Mouse (Mus musculus) forebrain, embryonic 13.5 days (tissue): ENCODE measurements around the gene Acer2. TPM values are rescaled to one million over a fixed set of nuclear protein-coding genes. Genes with fewer than 3 reads are reported as not detected.

Source experiments
- ATAC-seq: fragments of 200-750 bp; cut with Nextera tagmentation; 2 replicates; pipeline ENCODE4 v1.8.0; 2017
- H3K27ac ChIP-seq: fragments of 300-500 bp; sonication (generic); 2 replicates; pipeline ENCODE4 v1.5.1; 2015; ENCODE audit warnings: inconsistent platforms, mild to moderate bottlenecking, moderate library complexity
- H3K27me3 ChIP-seq: fragments of 300-500 bp; sonication (generic); 2 replicates; pipeline ENCODE4 v1.6.1; 2015; ENCODE audit warnings: mild to moderate bottlenecking, inconsistent platforms
- H3K36me3 ChIP-seq: fragments of 300-500 bp; sonication (generic); 2 replicates; pipeline ENCODE4 v1.6.1; 2015; ENCODE audit warnings: mild to moderate bottlenecking, inconsistent platforms; ENCODE audit not compliant: poor library complexity, severe bottlenecking
- H3K4me1 ChIP-seq: fragments of 300-500 bp; sonication (generic); 2 replicates; pipeline ENCODE4 v1.6.1; 2015; ENCODE audit warnings: inconsistent platforms
- H3K4me2 ChIP-seq: fragments of 300-500 bp; sonication (generic); 2 replicates; pipeline ENCODE4 v1.6.1; 2015; ENCODE audit warnings: inconsistent platforms, mild to moderate bottlenecking, moderate library complexity
- H3K4me3 ChIP-seq: fragments of 300-500 bp; sonication (generic); 2 replicates; pipeline ENCODE4 v1.5.1; 2015; ENCODE audit warnings: mild to moderate bottlenecking, inconsistent platforms
- H3K9ac ChIP-seq: fragments of 300-500 bp; sonication (generic); 2 replicates; pipeline ENCODE4 v1.6.1; 2015; ENCODE audit warnings: mild to moderate bottlenecking, inconsistent platforms
- H3K9me3 ChIP-seq: fragments of 300-500 bp; sonication (generic); replicated peaks from 2 replicates; pipeline ENCODE4 v1.6.1; 2016; ENCODE audit warnings: inconsistent platforms
- WGBS: fragments of 180-500 bp; shearing (Covaris S2); methylation state at CpG from one replicate; pipeline ENCODE4 v1.1.7; 2015; 5-methylcytosine and 5-hydroxymethylcytosine counted together
- polyA plus RNA-seq: library from polyadenylated mRNA; unstranded; fragments of >200 nt; fragmentation: Nextera tagmentation; extraction: Ambion mirVana; gene quantifications from 2 replicates; pipeline ENCODE4 v1.2.1, GENCODE M21; 2015

Gene Acer2
- polyA plus RNA-seq, 1 experiment from 2014 or later = 10.9 TPM

DNA sequence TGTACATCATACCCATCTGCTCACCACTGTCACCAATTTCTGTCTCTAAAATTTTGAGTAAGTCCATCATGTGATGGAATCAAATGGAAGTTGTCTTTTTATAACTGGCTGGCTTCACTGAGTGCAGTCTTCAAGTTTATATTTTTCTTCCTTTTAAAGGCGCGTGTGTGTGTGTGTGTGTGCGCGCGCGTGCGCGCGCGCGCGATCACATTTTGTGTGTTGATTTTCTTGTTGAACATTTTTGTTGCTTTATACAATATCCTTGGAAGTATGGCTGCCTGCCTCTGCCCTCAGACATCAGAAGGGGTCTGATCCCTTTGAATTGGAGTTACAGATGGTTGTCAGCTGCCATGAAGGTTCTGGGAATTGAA, 16.1 kb upstream of the Acer2 start:
- peaks cover 26% of the 10 kb centered on the region for H3K36me3 ChIP-seq
- H3K4me3 ChIP-seq = peak overlapping the region; percentile 95
- peak overlapping the region; percentile 80 for H3K4me2 ChIP-seq
- no peak for ATAC-seq
- peak overlapping the region; percentile 100 for H3K9ac ChIP-seq
- WGBS = 63% methylated on average over 12 of the region's 12 CpGs
- no peaks in the 10 kb centered on the region for H3K27me3 ChIP-seq
- peaks cover 16% of the 10 kb centered on the region for H3K4me1 ChIP-seq
- no peaks in the 10 kb centered on the region for H3K9me3 ChIP-seq
- H3K27ac ChIP-seq = peak overlapping the region; percentile 96; the same call in 1 of the 2 replicates

DNA sequence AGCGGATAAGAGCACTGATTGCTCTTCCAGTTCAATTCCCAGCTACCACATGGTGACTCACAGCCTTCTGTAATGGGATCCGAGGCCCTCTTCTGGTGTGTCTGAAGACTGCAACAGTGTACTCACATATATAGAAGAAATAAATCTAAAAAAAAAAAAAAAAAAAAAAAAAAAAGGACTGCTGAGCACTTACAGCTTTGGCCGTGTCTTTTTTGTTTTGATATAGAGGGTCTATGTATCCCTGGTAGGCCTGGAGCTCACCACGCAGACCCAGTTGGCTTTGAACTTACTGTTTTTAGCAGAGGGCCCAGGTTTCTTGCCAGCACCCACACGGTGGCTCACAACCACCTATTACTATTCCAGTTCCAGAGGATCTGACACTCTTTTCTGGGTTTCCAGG, 10.1 kb upstream of the Acer2 start:
- Histone ChIP-seq H3K9me3 (no peaks in the 10 kb centered on the region), H3K27me3 (no peaks in the 10 kb centered on the region), H3K36me3 (no peaks in the 10 kb centered on the region), H3K4me2 (no peak overlapping the region), H3K27ac (no peak overlapping the region), H3K9ac (no peak overlapping the region), H3K4me1 (no peaks in the 10 kb centered on the region), H3K4me3 (no peak overlapping the region)
- WGBS = 84% methylated on average over 5 of the region's 5 CpGs
- ATAC-seq = no peak

DNA sequence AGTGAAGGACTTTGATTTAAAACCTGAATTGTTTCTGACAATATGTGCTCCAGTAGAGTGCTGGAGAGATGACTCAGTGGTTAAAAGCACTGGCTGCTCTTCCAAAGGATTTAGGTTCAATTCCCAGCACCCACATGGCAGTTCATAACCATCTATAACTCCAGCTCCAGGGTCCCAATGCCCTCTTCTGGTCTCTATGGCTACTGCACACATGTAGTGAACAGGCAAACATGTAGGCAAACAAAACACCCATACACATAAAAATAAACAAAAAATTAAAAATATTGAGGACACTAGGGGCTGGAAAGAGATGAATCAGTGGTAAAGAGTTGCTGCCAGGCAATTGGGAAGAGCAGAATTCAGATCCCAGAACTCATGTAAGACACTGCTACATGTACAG, 2.2 kb upstream of the Acer2 start:
- H3K27me3 ChIP-seq = peaks cover 18% of the 10 kb centered on the region
- H3K4me1 ChIP-seq = peaks cover 3% of the 10 kb centered on the region; the same call in 1 of the 2 replicates
- no peak overlapping the region for H3K9ac ChIP-seq
- no peak overlapping the region for H3K27ac ChIP-seq
- no peak overlapping the region for H3K4me2 ChIP-seq
- no peak for ATAC-seq
- H3K4me3 ChIP-seq = no peak overlapping the region
- no peaks in the 10 kb centered on the region for H3K36me3 ChIP-seq
- H3K9me3 ChIP-seq = no peaks in the 10 kb centered on the region

DNA sequence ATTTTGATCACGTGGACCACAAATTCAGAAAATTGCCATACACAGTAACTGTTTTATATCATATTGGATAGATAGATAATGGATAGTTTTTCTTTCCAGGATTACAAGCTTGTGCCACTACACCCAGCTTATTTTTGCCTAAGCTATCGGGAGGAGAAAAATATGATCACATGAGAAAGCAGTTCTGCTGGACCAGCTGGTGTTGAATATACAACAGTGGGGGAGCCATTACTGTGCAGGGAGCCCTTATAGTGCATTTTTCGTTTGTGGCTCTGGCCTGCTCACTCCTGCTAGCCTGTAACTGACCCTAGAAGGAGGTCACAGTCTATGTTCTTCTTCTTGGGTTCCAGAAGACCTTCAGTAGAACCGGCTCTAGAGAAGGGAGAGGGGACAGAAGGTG, 1.1 kb upstream of the Acer2 start:
- Histone ChIP-seq H3K9ac (no peak overlapping the region), H3K4me2 (no peak overlapping the region), H3K4me3 (no peak overlapping the region), H3K4me1 (peaks cover 3% of the 10 kb centered on the region; the same call in 1 of the 2 replicates), H3K9me3 (no peaks in the 10 kb centered on the region), H3K27me3 (peaks cover 18% of the 10 kb centered on the region), H3K27ac (no peak overlapping the region), H3K36me3 (no peaks in the 10 kb centered on the region)
- ATAC-seq = no peak
- WGBS = 58% methylated on average over 4 of the region's 4 CpGs

DNA sequence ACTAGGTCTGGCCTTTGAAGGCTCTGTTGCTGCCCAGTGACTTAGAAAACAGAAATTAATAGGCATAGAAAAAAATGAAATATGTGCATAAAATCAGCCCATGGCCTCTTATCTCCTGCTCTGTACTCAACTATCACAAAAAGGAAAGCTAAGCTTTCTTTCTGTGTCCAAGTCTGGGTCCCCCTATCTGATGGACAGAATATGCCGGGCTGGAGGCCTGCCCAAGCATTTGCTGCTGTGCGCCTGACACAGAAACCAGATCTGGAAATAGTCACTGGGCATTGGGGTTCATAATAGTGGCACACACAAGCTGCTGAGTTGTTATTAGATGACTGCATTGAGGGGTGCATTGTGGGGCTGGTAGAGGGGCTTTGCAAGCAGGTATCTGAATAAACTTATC, 5.3 kb downstream of the Acer2 start:
- no peak for ATAC-seq
- 93% methylated on average over 2 of the region's 2 CpGs for WGBS
- peaks cover 13% of the 10 kb centered on the region for H3K27me3 ChIP-seq

DNA sequence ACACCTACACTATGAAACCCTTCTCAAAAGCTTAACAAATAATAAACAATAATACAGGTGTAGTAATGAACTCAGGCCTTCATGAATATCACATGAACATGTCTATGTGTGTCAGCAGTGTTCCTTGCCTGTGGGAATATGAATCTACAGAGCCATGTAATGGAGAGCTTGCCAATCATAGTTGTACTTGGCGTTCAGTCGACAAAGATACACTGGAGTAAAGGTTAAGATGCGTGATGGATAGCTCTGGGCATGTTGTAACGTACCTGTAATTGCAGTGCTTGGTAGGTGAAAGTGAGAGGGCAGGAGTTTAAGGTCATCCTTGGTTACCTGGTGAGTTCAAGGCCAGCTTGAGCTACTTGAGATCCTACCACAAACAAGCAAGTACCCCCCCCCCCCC, 7.0 kb downstream of the Acer2 start:
- no peak for ATAC-seq
- Histone ChIP-seq H3K27me3 (peaks cover 5% of the 10 kb centered on the region), H3K4me3 (no peak overlapping the region), H3K4me2 (no peak overlapping the region), H3K4me1 (no peaks in the 10 kb centered on the region), H3K9ac (no peak overlapping the region), H3K9me3 (no peaks in the 10 kb centered on the region), H3K36me3 (no peaks in the 10 kb centered on the region), H3K27ac (no peak overlapping the region)
- WGBS = 90% methylated on average over 4 of the region's 4 CpGs

More for the DNA sequence above, 5.3 kb downstream of the Acer2 start:
- Histone ChIP-seq H3K27ac (no peak overlapping the region), H3K4me1 (peaks cover 3% of the 10 kb centered on the region; the same call in 1 of the 2 replicates), H3K4me2 (no peak overlapping the region), H3K9me3 (no peaks in the 10 kb centered on the region), H3K9ac (no peak overlapping the region), H3K36me3 (no peaks in the 10 kb centered on the region), H3K4me3 (no peak overlapping the region)

DNA sequence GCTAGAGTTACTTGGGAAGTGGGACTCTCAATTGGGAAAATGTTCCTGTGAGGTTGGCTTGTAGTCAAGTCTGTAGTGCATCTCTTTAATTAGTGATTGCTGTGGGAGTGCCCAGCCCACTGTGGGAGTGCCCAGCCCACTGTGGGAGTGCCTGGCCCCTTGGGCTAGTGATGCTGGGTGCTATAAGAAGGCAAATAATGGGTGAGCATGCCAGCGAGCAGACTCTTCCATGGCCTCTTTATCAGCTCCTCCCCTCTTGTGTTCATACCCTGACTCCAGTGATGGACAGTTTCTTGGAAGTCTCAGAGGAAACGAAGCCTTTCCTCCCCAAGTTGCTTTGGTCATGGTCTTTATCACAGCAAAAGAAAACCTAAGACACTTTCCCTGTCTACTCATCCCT, 8.2 kb downstream of the Acer2 start:
- no peak overlapping the region for H3K9ac ChIP-seq
- no peak for ATAC-seq
- no peaks in the 10 kb centered on the region for H3K36me3 ChIP-seq
- H3K4me3 ChIP-seq = no peak overlapping the region
- no peaks in the 10 kb centered on the region for H3K27me3 ChIP-seq
- H3K27ac ChIP-seq = no peak overlapping the region
- no peaks in the 10 kb centered on the region for H3K9me3 ChIP-seq
- 51% methylated on average over 2 of the region's 2 CpGs for WGBS
- H3K4me2 ChIP-seq = no peak overlapping the region
- H3K4me1 ChIP-seq = no peaks in the 10 kb centered on the region

DNA sequence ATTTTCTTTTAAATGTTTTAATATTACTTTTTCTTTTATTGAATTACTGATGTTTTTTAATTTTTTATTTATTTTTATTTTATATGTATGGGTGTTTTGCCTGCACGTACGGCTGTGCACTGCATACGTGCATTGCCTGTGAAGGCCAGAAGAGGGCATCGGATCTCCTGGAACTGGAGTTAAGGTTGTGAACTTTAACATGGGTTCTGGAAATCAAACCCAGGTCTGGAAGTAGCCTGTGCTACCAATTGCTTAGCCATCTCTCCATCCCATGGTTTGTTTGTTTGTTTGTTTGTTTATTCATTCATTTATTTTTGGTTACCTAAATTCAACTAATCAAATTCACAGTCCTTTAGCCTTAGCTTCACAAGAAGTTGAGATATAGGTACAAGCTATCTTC, 10.7 kb downstream of the Acer2 start:
- Histone ChIP-seq H3K9ac (no peak overlapping the region), H3K27me3 (no peaks in the 10 kb centered on the region), H3K4me1 (no peaks in the 10 kb centered on the region), H3K27ac (no peak overlapping the region), H3K36me3 (no peaks in the 10 kb centered on the region), H3K4me3 (no peak overlapping the region), H3K4me2 (no peak overlapping the region), H3K9me3 (no peaks in the 10 kb centered on the region)
- no peak for ATAC-seq
- WGBS = 37% methylated on average over 4 of the region's 4 CpGs

DNA sequence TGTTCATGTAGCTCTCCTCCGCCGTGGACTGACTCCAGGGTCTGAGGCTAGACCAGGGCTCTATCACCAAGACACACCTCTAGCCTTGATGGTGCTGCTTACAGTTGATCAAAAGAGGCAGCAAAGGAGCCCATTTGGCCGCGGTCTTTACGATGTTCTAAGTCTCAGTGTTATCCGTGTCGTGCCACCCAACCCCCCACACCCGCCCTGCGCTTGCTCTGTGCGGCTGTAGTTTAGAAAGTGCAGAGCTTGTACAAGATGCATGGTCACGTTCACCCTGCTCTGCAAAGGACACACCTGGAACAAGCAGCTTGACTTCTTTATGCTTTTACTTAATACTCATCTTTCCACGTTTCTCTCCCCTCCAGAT, 11.6 kb downstream of the Acer2 start:
- Histone ChIP-seq H3K9me3 (no peaks in the 10 kb centered on the region), H3K27me3 (no peaks in the 10 kb centered on the region), H3K9ac (no peak overlapping the region), H3K4me2 (peak overlapping the region; percentile 41), H3K36me3 (no peaks in the 10 kb centered on the region), H3K27ac (no peak overlapping the region), H3K4me3 (0 out of 2 replicates have a peak overlapping the region, but pooled peaks have one; percentile 7), H3K4me1 (no peaks in the 10 kb centered on the region)
- 63% methylated on average over 12 of the region's 12 CpGs for WGBS
- ATAC-seq = no peak

DNA sequence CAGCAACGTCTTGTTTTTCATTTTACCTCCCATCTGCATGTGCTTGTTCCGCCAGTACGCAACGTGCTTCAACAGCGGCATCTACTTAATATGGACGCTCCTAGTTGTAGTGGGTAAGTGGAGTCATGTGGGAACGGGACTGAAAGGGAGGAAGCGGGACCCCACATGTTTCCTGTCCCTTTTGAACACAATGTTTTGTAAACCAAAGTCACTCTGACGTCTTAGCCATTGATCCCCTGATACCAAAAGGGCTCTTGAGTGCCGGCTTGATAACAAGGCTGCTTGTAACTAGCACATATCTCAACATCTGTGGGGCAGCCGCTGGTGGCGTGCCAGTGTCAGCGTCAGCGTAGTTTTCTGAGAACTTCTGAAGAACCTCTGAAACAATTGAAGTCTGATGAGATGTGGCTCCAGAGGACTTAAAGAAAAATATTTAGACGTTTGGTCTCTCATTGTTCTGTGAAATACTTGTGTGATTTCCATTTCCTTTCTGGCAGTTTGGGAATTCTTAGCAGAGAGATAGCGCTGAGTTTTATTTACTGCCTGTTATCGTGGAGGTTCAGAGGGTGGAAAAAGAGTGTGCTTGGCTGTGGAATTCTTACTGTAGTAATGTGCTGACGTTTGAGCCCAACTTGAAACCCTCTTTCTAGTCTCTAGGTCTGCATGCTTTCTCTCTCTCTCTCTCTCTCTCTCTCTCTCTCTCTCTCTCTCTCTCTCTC, 12.1 kb downstream of the Acer2 start:
- H3K4me3 ChIP-seq = peak overlapping the region; percentile 7; the same call in 1 of the 2 replicates

DNA sequence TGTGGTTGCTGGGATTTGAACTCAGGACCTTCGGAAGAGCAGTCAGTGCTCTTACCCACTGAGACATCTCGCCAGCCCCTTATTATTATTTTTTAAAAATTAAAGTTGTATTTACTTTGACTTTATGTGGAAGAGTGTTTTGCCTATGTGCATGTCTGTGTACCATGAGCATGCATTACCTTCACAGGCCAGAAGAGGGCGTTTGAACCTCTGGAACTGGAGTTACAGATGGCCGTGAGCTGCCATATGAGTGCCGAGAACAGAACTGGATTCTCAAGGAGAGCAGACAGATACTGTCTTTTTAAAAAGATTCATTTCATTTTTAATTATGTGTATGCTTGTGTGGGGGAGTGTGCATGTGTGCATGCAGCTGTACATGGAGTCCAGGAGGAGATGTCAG, 13.7 kb downstream of the Acer2 start:
- H3K9me3 ChIP-seq = no peaks in the 10 kb centered on the region
- no peak overlapping the region for H3K9ac ChIP-seq
- no peaks in the 10 kb centered on the region for H3K36me3 ChIP-seq
- H3K4me2 ChIP-seq = no peak overlapping the region
- H3K27me3 ChIP-seq = no peaks in the 10 kb centered on the region
- ATAC-seq = no peak
- no peak overlapping the region for H3K4me3 ChIP-seq
- WGBS = 68% methylated on average over 5 of the region's 5 CpGs
- no peak overlapping the region for H3K27ac ChIP-seq
- no peaks in the 10 kb centered on the region for H3K4me1 ChIP-seq

More for the DNA sequence above, 12.1 kb downstream of the Acer2 start:
- H3K36me3 ChIP-seq = no peaks in the 10 kb centered on the region
- no peaks in the 10 kb centered on the region for H3K4me1 ChIP-seq
- no peaks in the 10 kb centered on the region for H3K9me3 ChIP-seq
- H3K4me2 ChIP-seq = peak overlapping the region; percentile 41
- H3K27me3 ChIP-seq = no peaks in the 10 kb centered on the region
- ATAC-seq = no peak
- 47% methylated on average over 18 of the region's 18 CpGs for WGBS
- no peak overlapping the region for H3K27ac ChIP-seq
- no peak overlapping the region for H3K9ac ChIP-seq

DNA sequence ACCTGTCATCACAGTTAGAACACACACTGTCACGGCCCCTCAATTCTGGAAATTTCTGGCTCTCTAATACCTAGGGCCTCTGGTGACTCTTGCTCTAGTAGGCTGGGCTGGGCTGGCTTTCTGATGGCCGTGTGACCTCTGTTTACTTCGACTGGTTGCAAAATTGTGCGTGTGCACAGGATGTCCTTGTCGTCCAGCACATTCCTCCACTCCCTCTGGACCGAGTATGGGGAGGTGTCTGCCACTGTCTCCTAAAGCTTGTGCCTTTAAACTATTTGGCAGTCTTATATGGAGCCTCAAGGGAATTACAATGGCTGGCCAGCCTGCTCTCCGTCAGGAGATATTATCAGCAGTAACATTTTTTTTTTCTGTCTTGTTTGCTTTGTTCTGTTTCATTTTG, 23.2 kb downstream of the Acer2 start:
- Histone ChIP-seq H3K4me2 (no peak overlapping the region), H3K36me3 (no peaks in the 10 kb centered on the region), H3K4me3 (no peak overlapping the region), H3K9me3 (no peaks in the 10 kb centered on the region), H3K4me1 (no peaks in the 10 kb centered on the region), H3K27me3 (no peaks in the 10 kb centered on the region), H3K27ac (no peak overlapping the region), H3K9ac (no peak overlapping the region)
- 88% methylated on average over 7 of the region's 7 CpGs for WGBS
- no peak for ATAC-seq
